Mouse (Mus musculus) hindbrain, embryonic 11.5 days (tissue): ENCODE data around the gene Mup4. TPM values are rescaled to one million over a fixed set of nuclear protein-coding genes. Genes with fewer than 3 reads are reported as not detected.
"Not testable (repeated sequence)": the region's sequence is repeated elsewhere in the genome, so short reads cannot be mapped to it uniquely, and the experiment has no call there.

Source experiments
- ATAC-seq: fragments of 200-750 bp; cut with Nextera tagmentation; 2 replicates; pipeline ENCODE4 v1.8.0; 2017; ENCODE audit warnings: mild to moderate bottlenecking, moderate TSS enrichment, moderate library complexity; ENCODE audit not compliant: low FRiP score
- DNase-seq: peaks from one replicate; pipeline ENCODE4 v3.0.0-alpha.2; 2015; ENCODE audit warnings: low spot score
- H3K27ac ChIP-seq: fragments of 300-500 bp; sonication (generic); 2 replicates; pipeline ENCODE4 v1.5.1; 2014; ENCODE audit warnings: mild to moderate bottlenecking, low read depth, low read length
- H3K27me3 ChIP-seq: fragments of 300-500 bp; sonication (generic); 2 replicates; pipeline ENCODE4 v1.6.1; 2014; ENCODE audit warnings: mild to moderate bottlenecking, low read length, moderate library complexity, mixed read lengths; ENCODE audit not compliant: control insufficient read depth, insufficient read depth
- H3K36me3 ChIP-seq: fragments of 300-500 bp; sonication (generic); 2 replicates; pipeline ENCODE4 v1.6.1; 2014; ENCODE audit warnings: mild to moderate bottlenecking, low read length, moderate library complexity, mixed read lengths; ENCODE audit not compliant: control insufficient read depth, insufficient read depth
- H3K4me1 ChIP-seq: fragments of 300-500 bp; sonication (generic); replicated peaks from 2 replicates; pipeline ENCODE4 v1.6.1; 2014; ENCODE audit warnings: low read length, mixed read lengths; ENCODE audit not compliant: control insufficient read depth, insufficient read depth
- H3K4me2 ChIP-seq: fragments of 300-500 bp; sonication (generic); replicated peaks from 2 replicates; pipeline ENCODE4 v1.6.1; 2014; ENCODE audit warnings: mild to moderate bottlenecking, low read depth, low read length
- H3K4me3 ChIP-seq: fragments of 300-500 bp; sonication (generic); 2 replicates; pipeline ENCODE4 v1.5.1; 2014; ENCODE audit warnings: low read depth, low read length
- H3K9ac ChIP-seq: fragments of 300-500 bp; sonication (generic); 2 replicates; pipeline ENCODE4 v1.6.1; 2014; ENCODE audit warnings: low read depth, low read length
- H3K9me3 ChIP-seq: fragments of 300-500 bp; sonication (generic); 2 replicates; pipeline ENCODE4 v1.6.1; 2016; ENCODE audit warnings: low read length; ENCODE audit not compliant: control insufficient read depth
- WGBS: fragments of 180-500 bp; shearing (Covaris S2); extraction: QIAGEN DNeasy Blood & Tissue Kit; methylation state at CpG from one replicate; pipeline ENCODE4 v1.1.7; 2014; 5-methylcytosine and 5-hydroxymethylcytosine counted together
- polyA plus RNA-seq: library from polyadenylated mRNA; unstranded; fragments of >200 nt; fragmentation: Nextera tagmentation; extraction: Ambion mirVana; gene quantifications from 2 replicates; pipeline ENCODE4 v1.2.1, GENCODE M21; 2014

Mup4 gene
- not detected in 2 replicates for polyA plus RNA-seq

DNA sequence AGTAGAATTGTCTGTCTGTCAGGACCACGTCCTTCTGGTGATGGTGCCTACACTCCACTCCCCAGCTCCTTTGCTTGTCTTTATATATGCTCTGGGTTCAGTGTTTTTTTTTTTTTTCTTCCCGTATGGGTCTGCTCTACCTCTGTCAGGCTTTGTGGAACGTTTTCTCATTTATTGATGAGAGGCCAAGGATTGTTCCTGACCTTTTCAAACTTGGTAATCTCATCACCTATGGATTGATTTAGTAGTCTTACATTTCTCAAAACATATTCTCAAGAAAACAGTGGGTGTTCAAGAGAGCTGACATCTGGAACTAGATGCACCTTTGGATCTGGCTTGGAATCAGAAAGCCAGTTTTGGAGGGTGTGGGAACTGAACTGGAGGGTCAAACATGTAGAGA, at the start of gene Mup4:
Gene Mup4 (minus strand): TSS at position 101 of the 400 bp plus-strand sequence.
- H3K4me3 ChIP-seq = no peak within 1 kb of the TSS
- H3K9me3 ChIP-seq = no peaks in the 10 kb centered on the region
- DNase-seq (no peak), ATAC-seq (no peak)
- no peak within 1 kb of the TSS for H3K9ac ChIP-seq
- no peak within 1 kb of the TSS for H3K4me2 ChIP-seq
- no peaks in the 10 kb centered on the region for H3K36me3 ChIP-seq
- WGBS = 80% methylated on average over 3 of the region's 3 CpGs
- no peaks in the 10 kb centered on the region for H3K27me3 ChIP-seq
- H3K27ac ChIP-seq = no peak within 1 kb of the TSS
- no peaks in the 10 kb centered on the region for H3K4me1 ChIP-seq

- not testable (repeated sequence) for H3K27ac ChIP-seq, ATAC-seq, H3K4me1 ChIP-seq, H3K9me3 ChIP-seq, H3K4me2 ChIP-seq, H3K36me3 ChIP-seq, H3K27me3 ChIP-seq, H3K9ac ChIP-seq, H3K4me3 ChIP-seq, DNase-seq
Observed at GRCm38 (mm10) chr4:59997894-59998293, 37.4 kb upstream of the Mup4 start.

DNA sequence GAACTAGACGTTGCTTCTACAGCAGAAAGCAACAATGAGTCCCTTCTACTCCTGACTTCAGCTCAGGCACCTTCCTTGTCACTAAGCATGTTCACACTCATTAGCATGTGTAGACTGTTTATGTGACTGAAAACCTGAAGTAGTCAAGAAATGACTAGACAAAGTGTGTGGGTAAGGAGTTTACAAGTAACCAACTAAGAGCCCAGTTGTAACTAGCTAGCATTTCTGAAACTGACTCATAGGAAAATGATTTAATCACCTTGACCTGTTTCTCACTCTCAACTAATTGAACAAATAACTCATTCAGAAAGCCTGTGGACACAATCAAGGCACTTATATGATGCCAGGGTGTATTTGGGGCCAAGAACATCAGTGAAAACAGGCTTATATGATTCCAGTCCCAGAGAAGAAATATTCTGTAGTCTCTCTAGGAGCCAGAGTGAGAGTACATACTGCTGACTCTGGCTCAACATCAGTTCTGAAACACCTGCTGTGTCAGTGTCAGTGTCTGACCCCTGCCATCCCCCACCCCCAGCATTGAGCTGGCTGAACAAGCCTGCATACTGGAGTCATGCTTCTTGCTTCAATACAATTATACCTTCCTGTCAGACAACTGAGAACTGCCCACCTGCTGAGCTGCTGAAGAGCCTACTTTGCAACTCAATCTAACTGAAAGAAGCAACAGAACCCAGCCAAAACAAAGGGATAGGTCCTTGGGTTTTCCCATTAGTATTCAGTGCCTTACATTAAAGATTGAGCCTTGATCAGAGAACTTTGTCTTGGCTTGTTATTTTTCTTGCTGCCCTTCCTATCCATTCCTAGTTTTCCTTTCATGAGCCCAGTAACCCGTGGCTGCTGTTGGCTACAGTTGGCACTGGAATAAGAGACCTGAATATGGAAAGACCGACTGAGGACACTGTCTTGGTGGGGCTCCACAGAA, 3.2 kb upstream of the Mup4 start, which contains the start of gene Mup6:
Gene Mup6 (plus strand): TSS at position 890 of the 940 bp plus-strand sequence.
- no peak within 1 kb of the TSS for H3K27ac ChIP-seq
- no peak within 1 kb of the TSS for H3K4me3 ChIP-seq
- H3K4me2 ChIP-seq = no peak within 1 kb of the TSS
- 28% methylated on average over 3 of the region's 3 CpGs for WGBS
- DNase-seq (peak; percentile 1), ATAC-seq (no peak)
- no peaks in the 10 kb centered on the region for H3K9me3 ChIP-seq
- H3K9ac ChIP-seq = no peak within 1 kb of the TSS
- H3K27me3 ChIP-seq = no peaks in the 10 kb centered on the region
- no peaks in the 10 kb centered on the region for H3K4me1 ChIP-seq
- H3K36me3 ChIP-seq = no peaks in the 10 kb centered on the region

DNA sequence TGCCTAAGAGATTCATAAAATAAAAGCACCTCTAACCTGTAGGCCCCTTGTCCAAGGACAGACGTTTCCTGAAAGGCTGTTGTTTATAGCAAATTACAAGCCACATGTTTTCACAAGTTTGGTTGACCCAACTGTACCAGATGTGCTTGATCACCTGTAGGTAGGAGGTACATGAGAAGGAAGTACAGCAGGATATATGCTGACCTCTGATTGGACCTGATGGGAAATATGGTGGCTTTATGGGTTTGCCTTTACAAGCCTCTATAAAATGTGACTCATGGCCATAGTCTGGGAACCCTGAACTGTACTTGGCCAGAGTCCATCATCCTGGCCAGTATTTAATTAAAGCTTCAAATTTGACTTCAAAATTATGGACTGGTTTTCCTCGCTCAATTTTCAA, 23.0 kb downstream of the Mup4 start:
- H3K9ac ChIP-seq = no peak overlapping the region
- ATAC-seq = no peak
- H3K4me3 ChIP-seq = no peak overlapping the region
- no peaks in the 10 kb centered on the region for H3K9me3 ChIP-seq
- no peaks in the 10 kb centered on the region for H3K27me3 ChIP-seq
- no peak overlapping the region for H3K27ac ChIP-seq
- no peak for DNase-seq
- H3K4me1 ChIP-seq = no peaks in the 10 kb centered on the region
- 84% methylated on average over 2 of the region's 2 CpGs for WGBS
- no peak overlapping the region for H3K4me2 ChIP-seq
- H3K36me3 ChIP-seq = no peaks in the 10 kb centered on the region

- Histone ChIP-seq H3K27me3 (no peaks in the 10 kb centered on the region), H3K4me2 (no peak overlapping the region), H3K9me3 (no peaks in the 10 kb centered on the region), H3K36me3 (no peaks in the 10 kb centered on the region), H3K4me1 (no peaks in the 10 kb centered on the region), H3K9ac (no peak overlapping the region), H3K27ac (no peak overlapping the region), H3K4me3 (no peak overlapping the region)
- peak; percentile 38 for DNase-seq
- WGBS = 61% methylated on average over 6 of the region's 6 CpGs
- peak; percentile 84 for ATAC-seq
Observed at GRCm38 (mm10) chr4:59932505-59933281, 27.8 kb downstream of the Mup4 start.

GRCm38 (mm10) chr4:59928347-59928746, 32.2 kb downstream of the Mup4 start:
- H3K9ac ChIP-seq = no peak overlapping the region
- no peaks in the 10 kb centered on the region for H3K27me3 ChIP-seq
- no peak overlapping the region for H3K4me2 ChIP-seq
- DNase-seq = peak; percentile 69
- no peaks in the 10 kb centered on the region for H3K36me3 ChIP-seq
- H3K9me3 ChIP-seq = no peaks in the 10 kb centered on the region
- H3K27ac ChIP-seq = no peak overlapping the region
- ATAC-seq = peak; percentile 62; the same call in 1 of the 2 replicates
- no peaks in the 10 kb centered on the region; the same call in 1 of the 2 replicates for H3K4me1 ChIP-seq
- 26% methylated on average over 6 of the region's 6 CpGs for WGBS
- H3K4me3 ChIP-seq = no peak overlapping the region

- Histone ChIP-seq H3K27me3 (no peaks in the 10 kb centered on the region), H3K4me1 (no peaks in the 10 kb centered on the region; the same call in 1 of the 2 replicates), H3K4me3 (no peak overlapping the region), H3K9ac (no peak overlapping the region), H3K4me2 (no peak overlapping the region), H3K9me3 (no peaks in the 10 kb centered on the region), H3K36me3 (no peaks in the 10 kb centered on the region), H3K27ac (no peak overlapping the region)
- ATAC-seq (no peak), DNase-seq (no peak)
- 84% methylated on average over 3 of the region's 3 CpGs for WGBS
Observed at GRCm38 (mm10) chr4:59927666-59928065, 32.8 kb downstream of the Mup4 start.

DNA sequence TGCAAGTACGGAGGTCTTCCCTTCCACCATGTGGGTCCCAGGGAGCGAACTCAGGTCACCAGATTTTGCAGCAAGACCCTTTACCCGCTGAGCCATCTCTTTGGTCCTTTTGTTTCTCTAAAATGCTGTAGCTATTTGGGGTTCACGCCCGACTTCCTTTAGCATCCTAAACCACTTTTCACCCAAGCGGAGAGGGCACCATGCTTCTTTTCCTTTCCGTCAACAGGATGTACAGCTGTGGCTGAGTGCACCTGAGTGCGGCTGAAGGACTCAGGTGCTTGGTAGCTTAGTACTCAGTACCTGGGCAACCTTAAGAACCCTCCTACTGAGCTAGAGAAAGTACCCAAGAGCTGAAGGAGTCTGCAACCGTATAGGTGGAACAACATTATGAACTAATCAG, 35.4 kb downstream of the Mup4 start:
- WGBS = 82% methylated on average over 9 of the region's 9 CpGs
- Histone ChIP-seq H3K9me3 (no peaks in the 10 kb centered on the region), H3K27me3 (no peaks in the 10 kb centered on the region), H3K27ac (no peak overlapping the region), H3K4me1 (no peaks in the 10 kb centered on the region; the same call in 1 of the 2 replicates), H3K4me2 (no peak overlapping the region), H3K9ac (no peak overlapping the region), H3K4me3 (no peak overlapping the region), H3K36me3 (no peaks in the 10 kb centered on the region)
- DNase-seq (no peak), ATAC-seq (no peak)
